Mouse (Mus musculus): ENCODE measurements around the gene Bsnd. TPM values are rescaled to one million over a fixed set of nuclear protein-coding genes. Genes with fewer than 3 reads are reported as not detected.
A peak's percentile ranks its signal among the peaks of the same experiment; 100 is the strongest.

The Bsnd gene
- total RNA-seq (2021) = not detected
- long read RNA-seq, experiment 1 = 0 reads
- long read RNA-seq, experiment 2 = 0 reads

GRCm38 (mm10) chr4:106492116-106492515 lies at the start of gene Bsnd:
Bsnd (minus strand) TSS chr4:106492283.
- DNase-seq = no peak

DNA sequence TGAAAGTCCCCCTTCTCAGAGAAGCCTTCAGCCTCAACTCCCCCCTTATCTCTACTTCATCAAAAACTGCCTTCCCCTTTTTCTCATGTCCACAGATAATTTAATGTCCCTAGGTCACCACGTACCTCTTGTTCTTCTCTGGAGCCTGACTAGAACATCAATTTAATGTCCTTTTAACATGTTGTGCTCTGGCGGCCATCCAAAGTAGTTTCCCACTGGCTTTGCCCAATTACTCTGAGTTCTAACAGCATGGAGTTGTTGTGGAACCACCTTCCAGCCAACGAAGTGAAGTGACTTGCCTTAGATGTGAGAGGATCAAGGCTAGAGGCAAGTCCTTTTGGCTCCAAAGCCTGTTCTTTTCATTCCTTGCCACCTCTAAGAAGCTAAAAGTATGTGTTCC lies 49.4 kb upstream of the Bsnd start:
- DNase-seq = no peak

GRCm38 (mm10) chr4:106539756-106540155 lies 47.7 kb upstream of the Bsnd start:
- no peak for DNase-seq

DNA sequence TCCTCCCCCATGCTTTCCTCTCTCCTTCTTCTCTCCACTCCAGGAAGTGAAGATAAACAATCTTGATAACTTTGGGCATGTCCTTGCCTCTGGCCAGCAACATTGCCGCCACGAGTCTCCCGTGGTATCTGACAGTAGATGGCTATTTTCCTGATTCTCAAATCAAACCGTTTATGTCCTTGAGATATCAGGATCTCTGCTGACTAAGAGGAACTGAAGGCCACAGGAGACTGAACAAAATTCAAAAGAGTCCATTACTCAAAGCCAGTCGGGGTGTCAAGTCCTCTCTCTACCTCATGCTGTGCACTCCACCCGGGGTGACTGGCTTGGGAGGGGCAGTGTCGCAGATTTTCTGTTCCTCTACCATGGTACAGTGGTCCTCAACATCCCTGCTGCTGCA lies 42.2 kb upstream of the Bsnd start:
- no peak for DNase-seq

DNA sequence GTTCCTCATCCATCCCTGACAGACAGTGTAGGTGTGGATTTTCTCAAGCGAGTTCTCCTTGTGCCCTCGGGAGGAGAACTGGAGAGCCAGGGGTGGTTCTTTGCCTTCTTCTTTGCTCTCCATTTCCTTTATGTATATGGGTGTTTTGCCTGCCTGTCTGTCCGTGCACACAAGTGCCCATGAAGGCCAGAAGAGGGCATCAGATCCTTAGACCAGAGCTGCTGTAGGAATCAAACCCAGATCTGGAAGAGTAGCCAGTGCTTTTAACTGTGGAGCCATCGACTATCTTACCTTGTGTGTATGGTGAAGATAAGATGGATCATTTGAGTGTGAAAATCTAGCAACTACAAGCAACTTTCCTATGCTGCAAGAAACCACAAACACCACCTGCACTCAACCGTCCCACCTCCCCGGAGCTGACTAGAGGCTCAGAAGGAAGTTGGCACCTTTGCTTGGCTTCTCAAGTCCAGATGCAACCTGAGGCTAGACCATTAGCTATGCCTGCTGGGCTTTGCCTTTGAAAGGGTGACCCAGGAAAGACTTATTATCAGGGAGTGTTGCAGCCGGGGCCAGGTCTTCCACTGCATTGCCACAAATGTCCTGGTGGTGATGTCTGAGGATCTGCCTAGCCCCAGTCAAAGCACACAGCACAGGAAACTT lies 41.5 kb upstream of the Bsnd start:
- no peak for DNase-seq

DNA sequence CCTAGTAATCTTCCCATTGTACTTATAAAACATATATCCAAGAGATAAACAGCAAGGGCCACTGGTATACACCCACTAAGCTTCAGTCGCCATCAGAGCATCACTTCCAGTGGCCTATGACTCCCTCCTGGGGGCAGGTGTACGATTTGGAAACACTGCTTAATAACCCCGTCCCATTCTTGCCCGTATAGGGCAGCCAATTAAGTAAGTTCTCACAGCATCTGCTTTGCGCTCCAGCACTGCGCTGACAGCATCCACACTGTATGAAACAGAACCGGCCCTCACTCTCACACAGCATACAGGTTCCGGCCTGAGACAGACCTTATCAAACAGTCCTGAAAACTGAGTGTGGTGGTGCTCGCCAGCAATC lies 38.0 kb upstream of the Bsnd start:
- no peak for DNase-seq

GRCm38 (mm10) chr4:106529375-106530112 lies 37.5 kb upstream of the Bsnd start:
- peak; percentile 77 for DNase-seq

DNA sequence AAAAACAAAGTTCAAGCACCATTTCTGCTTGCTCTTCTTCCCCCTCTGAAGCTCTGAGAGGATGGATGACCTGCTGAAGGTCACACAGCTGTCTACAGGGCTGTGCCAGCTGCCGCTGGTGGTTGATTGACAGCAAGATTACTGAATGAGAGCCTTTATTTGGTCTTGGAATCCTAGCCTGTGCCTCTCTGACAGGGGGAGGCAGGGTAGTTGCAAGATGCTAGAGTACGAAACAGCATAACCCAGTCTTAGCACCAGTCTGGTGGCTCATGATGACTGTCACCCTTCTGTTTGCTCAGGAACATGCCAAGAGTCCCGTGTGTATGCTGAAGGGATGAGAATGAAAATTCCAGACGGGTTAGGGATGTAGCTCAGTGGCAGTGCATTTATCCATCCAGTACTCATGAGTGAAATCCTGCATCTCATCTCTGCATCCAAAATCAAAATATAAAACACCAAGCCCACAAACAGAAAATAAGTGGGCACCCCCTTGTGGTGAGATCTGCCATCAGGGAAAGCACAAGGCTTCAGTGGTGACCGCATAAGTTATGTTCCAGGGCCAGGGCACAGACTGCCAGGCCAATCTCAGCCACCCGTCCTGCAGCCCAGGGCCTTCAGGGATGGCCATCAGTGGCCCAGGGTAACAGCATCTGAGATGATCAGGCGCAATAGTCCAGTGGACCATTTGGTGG lies 35.9 kb upstream of the Bsnd start:
- DNase-seq = no peak

DNA sequence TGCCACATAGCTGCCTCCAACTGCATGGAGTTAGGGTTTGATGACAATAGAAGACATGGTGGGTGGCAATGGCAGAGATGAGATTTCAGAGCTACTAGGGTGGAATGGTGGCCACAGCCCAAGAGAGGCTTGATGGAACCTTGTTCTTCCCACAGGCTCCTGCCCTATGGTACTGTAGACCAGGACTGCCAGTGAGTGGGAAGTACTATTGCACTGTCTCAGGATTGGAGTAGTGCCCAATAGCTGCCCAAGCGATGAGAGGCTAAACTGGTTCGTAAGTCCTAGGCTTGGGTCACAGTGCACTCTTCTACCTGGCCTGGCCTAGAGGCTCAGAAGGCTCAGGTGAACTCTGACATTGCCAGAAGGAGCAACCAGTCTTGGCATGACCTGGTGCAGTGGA lies 32.9 kb upstream of the Bsnd start:
- no peak for DNase-seq

DNA sequence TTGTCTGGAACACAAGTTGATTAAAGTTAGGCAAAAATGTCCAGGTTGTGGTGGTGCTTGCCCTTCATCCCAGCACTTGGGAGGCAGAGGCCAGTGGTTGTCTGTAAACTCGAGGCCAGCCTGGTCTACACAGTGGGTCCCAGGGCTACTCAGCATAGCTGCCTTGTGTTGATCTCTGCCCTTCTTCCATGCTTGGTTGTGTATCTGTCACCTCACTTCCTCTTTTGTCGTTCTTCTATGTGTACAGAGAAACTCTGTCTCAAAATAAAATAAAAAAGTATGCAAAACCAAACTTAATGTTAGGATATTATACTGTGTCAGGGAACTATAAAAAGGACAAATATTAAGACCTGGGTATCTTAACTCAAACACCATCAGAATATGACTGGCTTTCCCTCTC lies 32.0 kb upstream of the Bsnd start:
- no peak for DNase-seq

- DNase-seq = no peak
Measured at GRCm38 (mm10) chr4:106522547-106522946, 30.5 kb upstream of the Bsnd start.

DNA sequence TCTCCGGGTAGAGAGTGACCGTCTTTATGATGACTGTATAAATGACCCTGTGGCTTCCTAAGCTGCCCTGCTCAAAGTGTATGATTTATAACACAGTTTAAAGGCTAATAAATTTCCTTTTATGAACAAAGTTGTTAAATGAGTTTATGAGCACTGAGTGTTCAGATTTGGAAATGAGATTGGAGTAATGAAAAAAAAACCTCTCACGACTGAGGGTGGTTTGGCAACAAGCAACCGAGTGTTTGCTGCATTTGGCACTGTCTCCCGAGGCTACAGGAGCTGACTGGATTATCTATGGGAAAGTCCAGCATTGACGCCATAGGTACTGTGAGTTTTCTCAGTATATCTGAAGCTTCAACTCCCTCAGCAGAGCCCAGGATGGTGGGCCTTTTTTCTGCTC lies 22.5 kb upstream of the Bsnd start:
- no peak for DNase-seq

DNA sequence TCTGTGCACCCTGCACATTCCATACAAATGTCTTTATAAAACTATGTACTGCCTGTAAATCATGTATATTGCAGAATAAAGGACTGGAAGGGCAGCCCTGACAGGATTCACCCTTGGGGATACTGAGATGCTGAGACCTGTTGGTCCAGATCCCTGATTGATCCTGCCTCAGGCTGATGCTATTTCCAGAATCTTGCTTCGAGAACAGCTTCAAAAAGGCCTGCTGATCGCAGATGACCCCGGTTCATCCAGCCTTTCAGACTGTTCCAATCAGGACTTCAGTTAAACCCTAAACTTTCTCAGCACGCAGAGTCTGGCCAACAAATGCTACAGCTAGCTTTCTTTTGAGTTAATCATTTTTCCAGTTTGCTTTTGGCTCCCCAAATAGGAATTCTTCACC lies 17.8 kb upstream of the Bsnd start:
- DNase-seq = no peak

DNA sequence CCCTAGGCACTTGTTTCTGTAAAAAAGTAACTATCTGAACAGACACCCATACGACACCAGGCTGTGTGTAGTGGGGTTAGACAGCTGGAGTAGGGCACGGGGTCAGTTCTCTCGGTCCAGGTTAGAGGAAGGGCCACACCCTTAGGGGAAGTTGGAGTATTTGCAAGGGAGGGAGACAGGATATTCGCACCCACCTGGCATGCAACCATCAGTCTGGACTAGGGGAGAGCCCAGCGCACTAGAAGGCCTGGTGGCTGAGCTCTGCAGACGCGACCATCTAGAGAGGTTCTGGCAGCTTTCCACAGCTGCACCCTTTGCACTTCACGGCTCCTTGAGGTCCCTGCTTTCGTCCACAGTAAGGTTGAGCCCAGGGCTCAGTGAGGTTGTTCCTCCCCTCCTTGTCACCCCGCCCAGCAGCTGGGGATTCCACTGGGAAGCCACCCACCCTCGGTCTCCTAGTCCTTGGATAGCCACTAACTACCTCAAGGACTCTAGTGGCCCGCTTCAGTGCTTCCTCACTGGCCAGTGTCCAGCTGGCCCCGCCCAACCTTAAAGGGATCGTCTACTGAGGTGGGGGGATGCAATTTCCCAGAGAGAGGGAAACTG lies 13.5 kb upstream of the Bsnd start:
- no peak for DNase-seq

DNA sequence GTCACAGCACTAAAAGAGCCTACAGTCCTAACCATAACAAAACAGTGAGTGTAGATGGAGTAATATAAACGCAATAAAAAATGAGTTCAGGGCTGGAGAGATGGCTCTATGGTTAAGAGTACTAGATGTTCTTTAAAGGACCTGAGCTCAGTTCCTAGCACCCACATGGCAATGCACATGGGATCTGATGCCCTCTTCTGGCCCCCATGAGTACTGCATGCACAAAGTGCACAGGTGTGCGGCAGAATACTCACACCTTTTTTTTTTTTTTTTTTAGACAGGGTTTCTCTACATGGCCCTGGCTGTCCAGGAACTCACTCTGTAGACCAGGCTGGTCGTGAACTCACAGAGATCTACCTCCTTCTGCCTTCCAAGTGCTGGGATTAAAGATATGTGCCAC lies 11.5 kb upstream of the Bsnd start:
- no peak for DNase-seq

- DNase-seq = no peak
Measured at GRCm38 (mm10) chr4:106500066-106500465, 8.0 kb upstream of the Bsnd start.

- no peak for DNase-seq
Measured at GRCm38 (mm10) chr4:106498471-106498844, 6.4 kb upstream of the Bsnd start.

DNA sequence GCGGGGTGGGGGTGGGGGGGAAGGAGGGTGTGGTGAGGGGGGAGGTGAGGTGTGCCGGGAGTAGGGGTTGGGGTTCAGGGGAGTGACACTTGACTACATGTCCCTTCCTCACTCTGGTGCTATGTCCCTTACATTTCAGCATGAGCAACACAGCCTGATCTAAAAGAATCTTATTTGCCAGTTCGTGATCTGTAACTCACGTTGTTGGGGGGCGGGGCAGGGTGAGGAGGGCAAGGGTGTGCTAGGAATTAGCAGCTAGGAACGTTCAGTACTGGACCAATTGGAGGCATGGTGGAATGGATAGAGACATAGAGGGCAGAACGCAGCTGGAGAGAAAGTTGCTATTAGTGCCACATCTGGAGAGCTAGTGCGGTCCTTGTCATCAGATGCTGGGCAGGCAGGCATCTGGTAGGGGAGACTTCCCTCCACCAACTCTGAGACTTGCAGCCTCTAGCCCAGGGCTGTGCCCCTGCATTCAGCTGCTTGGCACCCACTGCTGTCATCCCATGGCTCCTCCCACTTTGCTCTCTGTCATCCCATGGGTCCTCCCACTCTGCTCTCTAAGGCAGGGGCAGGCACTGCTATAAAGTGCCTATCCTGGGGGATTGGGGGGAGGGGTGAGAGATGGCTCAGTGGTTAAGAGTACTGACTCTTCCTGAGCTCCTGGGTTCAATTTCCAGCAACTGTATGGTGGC lies 5.8 kb upstream of the Bsnd start:
- DNase-seq = no peak

DNA sequence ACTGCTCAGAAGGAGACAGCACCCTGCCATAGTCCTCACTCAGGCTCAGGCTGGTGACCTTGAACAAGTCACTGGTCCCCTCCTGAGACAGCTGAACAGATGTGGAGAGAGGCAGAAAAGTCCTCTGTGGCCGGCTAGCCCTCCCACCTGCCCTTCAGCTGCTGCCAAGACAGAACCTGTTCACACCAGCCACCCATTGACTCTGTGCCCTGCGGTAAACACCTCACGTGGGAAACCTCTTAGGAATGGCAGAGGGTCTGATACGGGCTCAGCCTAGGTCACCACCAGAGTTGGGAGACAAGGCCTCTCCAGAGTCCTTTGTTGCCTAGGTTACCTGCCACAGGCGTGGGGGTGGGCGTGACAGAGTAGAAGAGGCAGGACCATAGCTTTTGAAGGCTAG lies 4.8 kb upstream of the Bsnd start:
- no peak for DNase-seq

DNA sequence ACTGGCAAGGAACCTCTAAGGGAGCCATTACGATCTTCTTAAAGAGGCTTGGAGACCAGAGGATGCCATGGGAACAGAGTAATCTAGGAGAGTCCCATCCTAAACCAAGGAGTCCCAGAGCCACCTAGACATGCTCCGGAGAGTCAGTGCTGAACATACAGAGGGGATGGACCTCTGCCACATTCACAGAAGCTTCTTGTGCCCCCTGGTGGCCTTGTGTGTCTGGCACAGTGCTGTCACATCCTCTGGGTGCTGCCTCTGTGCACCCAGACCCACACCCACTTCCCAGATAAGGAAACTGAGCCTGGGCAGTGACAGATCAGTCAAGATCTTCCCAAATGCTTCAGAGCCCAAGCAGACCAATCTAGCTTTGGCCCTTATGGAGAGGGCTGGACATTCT lies 1.6 kb upstream of the Bsnd start:
- no peak for DNase-seq

DNA sequence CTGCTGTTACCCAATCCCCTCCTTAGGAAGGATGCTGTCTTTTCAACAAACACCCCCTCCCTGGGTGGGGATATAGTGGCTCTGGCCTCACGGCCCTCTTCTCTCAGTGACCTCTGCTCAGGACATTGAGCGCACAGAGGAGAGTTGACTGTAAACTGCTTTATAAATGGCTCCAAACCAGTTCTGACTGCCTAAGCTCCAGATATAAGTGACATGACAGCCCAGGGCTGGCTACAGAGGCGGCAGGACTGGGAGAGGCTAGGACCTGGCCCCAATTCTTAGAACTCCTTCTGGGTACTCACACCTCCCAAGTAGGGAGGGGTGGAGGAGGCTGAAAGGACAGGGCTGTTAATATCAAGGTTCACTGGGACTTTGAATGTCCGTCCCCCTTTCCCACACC lies 1.5 kb downstream of the Bsnd start:
- no peak for DNase-seq

DNA sequence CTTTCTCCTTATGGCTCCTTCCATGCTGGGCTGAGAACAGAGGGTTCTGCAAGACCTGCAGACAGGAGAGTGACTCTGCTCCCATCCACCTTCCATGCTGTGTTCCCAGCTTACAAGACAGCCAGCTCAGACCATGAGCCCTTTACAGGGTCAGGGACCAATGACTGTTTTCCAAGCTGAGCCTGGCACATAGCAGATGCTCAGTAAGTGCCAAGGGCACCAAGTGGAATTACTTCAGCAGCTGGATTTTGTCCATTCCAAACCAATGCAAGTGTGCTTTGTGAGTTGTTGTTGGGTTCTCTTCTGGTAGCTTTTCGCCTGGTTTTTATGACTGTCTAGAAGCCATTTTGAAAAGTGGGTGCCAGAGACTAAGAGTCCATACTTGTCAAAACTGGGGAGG lies 8.3 kb downstream of the Bsnd start:
- DNase-seq = no peak
